Mouse (Mus musculus) cerebellum, postnatal 4 days (tissue): ENCODE data around the gene Jhy.

Experiments used
- DNase-seq, 2 experiments: peaks; one replicate each; pipeline ENCODE4 v3.0.0; 2022; ENCODE audit warnings: low spot score in 2 of 2, mixed read lengths in 1 of 2

Gene Jhy

GRCm38 (mm10) chr9:40963586-40964417 lies at the start of gene Jhy:
TSS of gene Jhy (minus strand) at chr9:40964118.
- peak in 1 of 2 experiments; percentile 13 for DNase-seq

- no peak for DNase-seq
These were observed 48.5 kb upstream of the Jhy start for GRCm38 (mm10) chr9:41012456-41012855.

GRCm38 (mm10) chr9:41011512-41012436 lies 47.9 kb upstream of the Jhy start:
- no peak for DNase-seq

- no peak for DNase-seq
These were observed 43.9 kb upstream of the Jhy start for GRCm38 (mm10) chr9:41007785-41008184.

GRCm38 (mm10) chr9:41004415-41004814 lies 40.5 kb upstream of the Jhy start, which contains the start of gene Crtam:
TSS of gene Crtam (minus strand) at chr9:41004628.
- DNase-seq: no peak

- no peak for DNase-seq
These were observed 33.3 kb upstream of the Jhy start for GRCm38 (mm10) chr9:40997116-40997779.

- DNase-seq: no peak
These were observed 30.2 kb upstream of the Jhy start for GRCm38 (mm10) chr9:40994075-40994474.

- no peak for DNase-seq
These were observed 27.6 kb upstream of the Jhy start for GRCm38 (mm10) chr9:40991511-40991910.

- DNase-seq: peak in 1 of 2 experiments; percentile 68
These were observed 26.1 kb upstream of the Jhy start for GRCm38 (mm10) chr9:40989940-40990588.

GRCm38 (mm10) chr9:40984313-40984712 lies 20.4 kb upstream of the Jhy start:
- DNase-seq: no peak

- DNase-seq: no peak
These were observed 19.8 kb upstream of the Jhy start for GRCm38 (mm10) chr9:40983758-40984157.

- DNase-seq: peak in 1 of 2 experiments; percentile 27
These were observed 18.6 kb upstream of the Jhy start for GRCm38 (mm10) chr9:40982480-40982879.

- no peak for DNase-seq
These were observed 10.3 kb upstream of the Jhy start for GRCm38 (mm10) chr9:40974042-40974801.

- DNase-seq: no peak
These were observed 448 bp upstream of the Jhy start for GRCm38 (mm10) chr9:40964418-40964714.

GRCm38 (mm10) chr9:40961401-40961800 lies 2.5 kb downstream of the Jhy start:
- DNase-seq: no peak

GRCm38 (mm10) chr9:40949039-40949615 lies 14.8 kb downstream of the Jhy start:
- no peak for DNase-seq

- no peak for DNase-seq
These were observed 15.4 kb downstream of the Jhy start for GRCm38 (mm10) chr9:40948473-40948872.

GRCm38 (mm10) chr9:40947131-40947530 lies 16.8 kb downstream of the Jhy start:
- DNase-seq: no peak

- peak in 1 of 2 experiments; percentile 10 for DNase-seq
These were observed 26.5 kb downstream of the Jhy start for GRCm38 (mm10) chr9:40937425-40937824.

GRCm38 (mm10) chr9:40933323-40933722 lies 30.6 kb downstream of the Jhy start:
- DNase-seq: no peak
